Mouse (Mus musculus) hematopoietic stem cell, adult 5-6 weeks (primary cell): ENCODE measurements around the gene Vps54. TPM values are rescaled to one million over a fixed set of nuclear protein-coding genes. Genes with fewer than 3 reads are reported as not detected.

Experiments
- ATAC-seq, 2 experiments: fragments of 125-278 bp in 1 of 2; replicated peaks in 1 of 2; 2 replicates each; pipeline ENCODE4 v1.8.0; 2016 to 2017; ENCODE audit warnings: inconsistent platforms in 2 of 2, mild to moderate bottlenecking in 2 of 2, moderate number of reproducible peaks in 2 of 2, low read depth in 1 of 2, moderate TSS enrichment in 1 of 2; ENCODE audit not compliant: low FRiP score in 2 of 2, poor library complexity in 2 of 2, severe bottlenecking in 2 of 2, insufficient read depth in 1 of 2, low TSS enrichment in 1 of 2
- total RNA-seq: library from RNA; stranded (forward); fragments of 172-1452, 232-1000 nt; gene quantifications from 2 replicates; pipeline ENCODE4 v1.2.3, GENCODE M21; 2017

Vps54 gene
- total RNA-seq, 1 experiment from 2014 or later, result 83.7 TPM

DNA sequence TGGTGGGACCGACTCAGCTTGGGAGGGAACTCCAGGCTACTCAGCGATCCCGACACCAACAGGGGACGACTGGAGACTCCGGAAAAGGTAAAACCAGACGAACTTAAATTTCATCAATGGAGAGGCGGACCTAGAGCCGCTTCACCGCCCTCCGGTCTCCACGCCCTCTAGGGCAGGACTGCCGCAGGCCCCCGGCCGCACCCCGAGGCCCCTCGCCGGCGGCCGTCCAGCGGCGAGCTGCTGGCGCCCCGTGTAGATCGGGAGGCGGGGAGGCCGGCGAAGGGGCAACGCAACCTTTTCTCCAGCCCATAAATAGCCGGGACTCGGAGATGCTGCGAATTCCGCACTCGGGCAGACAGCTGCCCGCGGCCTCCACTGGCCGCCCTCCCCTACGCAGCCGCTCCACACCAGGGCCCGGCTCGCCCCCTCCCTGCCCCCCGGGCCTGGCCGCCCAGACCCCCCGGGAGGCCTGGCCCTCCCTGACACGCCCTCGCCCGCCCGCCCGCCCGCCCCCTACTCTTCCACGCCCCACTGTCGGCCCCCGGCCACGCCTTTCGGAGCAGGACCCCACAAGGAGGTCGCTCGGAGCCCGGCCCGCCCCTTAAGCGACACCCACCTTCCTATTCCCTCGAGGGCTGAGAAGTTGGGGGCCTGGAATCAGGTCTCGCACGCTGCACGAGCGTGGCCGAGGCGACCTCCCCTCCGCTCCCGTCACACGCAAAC is 131.5 kb downstream of the Vps54 start:
- ATAC-seq, result peak; percentile 57 to 68

Other genes with a start within 250 kb of the Vps54 start
- 41.5 and 50.1 TPM in 2 replicates for gene Peli1, start 148.0 kb upstream of the Vps54 start, total RNA-seq
- gene Ugp2, start 131.9 kb downstream of the Vps54 start, total RNA-seq, result 52.4 and 67.0 TPM in 2 replicates